Mouse (Mus musculus): ENCODE data around the gene Cep350. TPM values are rescaled to one million over a fixed set of nuclear protein-coding genes. Genes with fewer than 3 reads are reported as not detected.

Cep350 gene
- polyA plus RNA-seq, 1 experiment: 36.5 TPM

DNA sequence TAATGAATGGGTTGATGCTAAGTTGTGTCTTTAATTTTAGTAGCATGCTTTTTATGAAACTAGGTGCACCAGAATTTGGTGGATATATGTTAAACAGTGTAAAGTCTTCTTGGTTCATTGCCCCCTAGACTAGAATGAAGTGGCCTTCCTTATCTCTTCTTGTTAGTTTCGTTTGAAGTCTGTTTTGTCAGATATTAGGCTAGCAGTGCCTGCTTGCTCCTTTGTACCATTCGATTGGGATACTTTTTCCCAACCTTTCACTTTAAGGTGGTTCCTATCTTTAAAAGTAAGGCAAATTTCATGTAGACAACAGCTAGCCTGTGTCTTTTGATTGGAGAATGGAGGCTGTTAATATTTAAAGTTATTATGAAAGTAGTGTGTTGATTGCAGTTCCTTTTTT, 137.4 kb downstream of the Cep350 start:
- Histone ChIP-seq H3K27ac (ENCODE audit: insufficient read depth, low read length) (no peak overlapping the region), H3K36me3 (ENCODE audit: control insufficient read depth, insufficient read depth, low read length, poor library complexity, severe bottlenecking) (no peaks in the 10 kb centered on the region), H3K9me3 (replicated peaks; ENCODE audit: control insufficient read depth, insufficient read depth, low read length, poor library complexity, severe bottlenecking) (no peaks in the 10 kb centered on the region), H3K27me3 (ENCODE audit: control insufficient read depth, insufficient read depth, low read length, poor library complexity, severe bottlenecking) (no peaks in the 10 kb centered on the region), H3K4me3 (ENCODE audit: low read depth, low read length) (no peak overlapping the region), H3K9ac (ENCODE audit: low read depth, poor library complexity, severe bottlenecking) (no peak overlapping the region), H3K4me1 (ENCODE audit: control insufficient read depth, insufficient read depth, low read length) (no peaks in the 10 kb centered on the region)
- TF ChIP-seq CTCF (IDR thresholded peaks at IDR 0.05; ENCODE audit: low read depth, low read length): no peak
- TF ChIP-seq POLR2A (IDR thresholded peaks at IDR 0.05; ENCODE audit: insufficient read depth, low read length): no peak
- TF ChIP-seq EP300 (IDR thresholded peaks at IDR 0.05; ENCODE audit: insufficient read depth, low read depth, low read length): no peak

DNA sequence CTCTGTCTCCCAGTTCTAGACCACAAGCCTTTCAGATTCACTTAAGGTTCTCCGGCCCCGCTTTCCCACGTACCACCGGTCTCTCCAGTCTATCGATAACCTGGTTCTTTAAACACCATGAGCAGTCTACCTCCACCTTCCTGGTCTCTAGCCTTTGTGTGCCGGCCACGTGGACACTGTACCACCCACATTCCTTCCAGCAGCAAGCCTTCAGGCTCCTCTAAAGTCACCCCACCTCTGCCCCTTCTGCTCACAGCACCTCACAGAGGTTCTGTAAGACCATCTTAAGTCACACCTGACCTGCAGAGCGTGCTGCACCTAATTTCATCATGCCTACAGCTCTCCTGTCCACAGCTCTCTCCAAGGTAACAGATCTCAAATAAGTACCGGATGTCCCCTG, 139.4 kb downstream of the Cep350 start:
- Histone ChIP-seq H3K4me1 (ENCODE audit: control insufficient read depth, insufficient read depth, low read length) (no peaks in the 10 kb centered on the region), H3K9me3 (replicated peaks; ENCODE audit: control insufficient read depth, insufficient read depth, low read length, poor library complexity, severe bottlenecking) (no peaks in the 10 kb centered on the region), H3K27ac (ENCODE audit: insufficient read depth, low read length) (no peak overlapping the region), H3K4me3 (ENCODE audit: low read depth, low read length) (no peak overlapping the region), H3K9ac (ENCODE audit: low read depth, poor library complexity, severe bottlenecking) (no peak overlapping the region), H3K36me3 (ENCODE audit: control insufficient read depth, insufficient read depth, low read length, poor library complexity, severe bottlenecking) (no peaks in the 10 kb centered on the region), H3K27me3 (ENCODE audit: control insufficient read depth, insufficient read depth, low read length, poor library complexity, severe bottlenecking) (no peaks in the 10 kb centered on the region)
- TF ChIP-seq CTCF (IDR thresholded peaks at IDR 0.05; ENCODE audit: low read depth, low read length): no peak
- TF ChIP-seq EP300 (IDR thresholded peaks at IDR 0.05; ENCODE audit: insufficient read depth, low read depth, low read length): no peak
- no peak for TF ChIP-seq POLR2A (IDR thresholded peaks at IDR 0.05; ENCODE audit: insufficient read depth, low read length)

- Histone ChIP-seq H3K9ac (ENCODE audit: low read depth, poor library complexity, severe bottlenecking) (no peak overlapping the region), H3K27ac (ENCODE audit: insufficient read depth, low read length) (no peak overlapping the region), H3K9me3 (replicated peaks; ENCODE audit: control insufficient read depth, insufficient read depth, low read length, poor library complexity, severe bottlenecking) (no peaks in the 10 kb centered on the region), H3K4me3 (ENCODE audit: low read depth, low read length) (no peak overlapping the region), H3K27me3 (ENCODE audit: control insufficient read depth, insufficient read depth, low read length, poor library complexity, severe bottlenecking) (no peaks in the 10 kb centered on the region), H3K4me1 (ENCODE audit: control insufficient read depth, insufficient read depth, low read length) (no peaks in the 10 kb centered on the region), H3K36me3 (ENCODE audit: control insufficient read depth, insufficient read depth, low read length, poor library complexity, severe bottlenecking) (no peaks in the 10 kb centered on the region)
- TF ChIP-seq EP300 (IDR thresholded peaks at IDR 0.05; ENCODE audit: insufficient read depth, low read depth, low read length) (no peak), CTCF (IDR thresholded peaks at IDR 0.05; ENCODE audit: low read depth, low read length) (no peak), POLR2A (IDR thresholded peaks at IDR 0.05; ENCODE audit: insufficient read depth, low read length) (no peak)
These were observed 141.1 kb downstream of the Cep350 start for GRCm38 (mm10) chr1:155831958-155832357.

DNA sequence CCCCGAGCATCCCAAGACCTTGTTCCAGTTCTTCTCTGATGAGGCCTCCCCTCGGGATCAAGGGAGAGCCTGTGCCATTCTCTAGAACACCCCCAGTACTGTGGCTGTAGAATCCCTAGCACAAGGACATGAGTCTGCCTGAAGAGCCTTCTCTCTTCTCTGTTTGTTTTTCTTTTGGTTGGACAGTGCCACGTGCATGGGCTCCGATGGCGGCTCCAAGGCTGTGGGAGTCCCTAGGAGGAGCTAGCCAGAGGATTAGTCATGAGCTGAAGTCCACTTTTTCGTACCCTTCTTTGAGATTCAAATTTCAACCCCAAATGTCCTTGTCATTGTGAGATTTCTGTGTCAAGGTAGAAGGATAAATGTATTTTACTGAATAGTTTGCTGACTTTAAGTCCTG, 142.2 kb downstream of the Cep350 start:
- H3K27me3 ChIP-seq (ENCODE audit: control insufficient read depth, insufficient read depth, low read length, poor library complexity, severe bottlenecking): no peaks in the 10 kb centered on the region
- H3K9ac ChIP-seq (ENCODE audit: low read depth, poor library complexity, severe bottlenecking): no peak overlapping the region
- H3K4me3 ChIP-seq (ENCODE audit: low read depth, low read length): no peak overlapping the region
- no peaks in the 10 kb centered on the region for H3K36me3 ChIP-seq (ENCODE audit: control insufficient read depth, insufficient read depth, low read length, poor library complexity, severe bottlenecking)
- H3K4me1 ChIP-seq (ENCODE audit: control insufficient read depth, insufficient read depth, low read length): no peaks in the 10 kb centered on the region
- H3K9me3 ChIP-seq (replicated peaks; ENCODE audit: control insufficient read depth, insufficient read depth, low read length, poor library complexity, severe bottlenecking): no peaks in the 10 kb centered on the region
- no peak overlapping the region for H3K27ac ChIP-seq (ENCODE audit: insufficient read depth, low read length)
- no peak for TF ChIP-seq EP300 (IDR thresholded peaks at IDR 0.05; ENCODE audit: insufficient read depth, low read depth, low read length)
- no peak for TF ChIP-seq POLR2A (IDR thresholded peaks at IDR 0.05; ENCODE audit: insufficient read depth, low read length)
- no peak for TF ChIP-seq CTCF (IDR thresholded peaks at IDR 0.05; ENCODE audit: low read depth, low read length)

DNA sequence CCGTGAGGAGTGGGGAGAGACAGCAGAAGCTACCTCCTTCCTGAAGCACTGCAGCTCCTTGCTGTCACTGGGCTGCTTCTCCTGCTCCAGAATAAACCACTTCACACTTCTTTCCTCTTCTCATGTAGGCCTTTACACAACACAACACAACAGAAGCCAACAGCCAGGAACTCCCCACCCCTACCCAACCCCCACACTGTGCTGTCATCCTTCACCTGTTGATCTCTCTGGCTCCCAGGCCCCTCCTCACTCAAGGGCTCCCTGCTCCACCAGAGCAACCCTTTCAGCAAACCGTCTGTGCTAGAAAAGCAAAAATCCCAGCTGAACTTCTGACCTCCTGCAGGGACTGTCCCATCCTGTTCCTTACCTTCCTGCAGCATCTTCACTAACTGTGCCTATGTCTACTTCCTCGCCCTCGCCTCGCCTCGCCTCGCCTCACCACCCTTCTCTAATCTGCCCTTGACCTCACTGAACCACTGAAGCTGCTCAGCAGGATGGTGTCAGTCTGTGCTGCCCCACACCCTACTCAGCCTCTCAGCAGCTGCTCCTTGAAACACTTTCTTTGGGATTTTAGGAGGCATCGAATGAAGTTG, 145.3 kb downstream of the Cep350 start:
- TF ChIP-seq EP300 (IDR thresholded peaks at IDR 0.05; ENCODE audit: insufficient read depth, low read depth, low read length) (no peak), CTCF (IDR thresholded peaks at IDR 0.05; ENCODE audit: low read depth, low read length) (no peak), POLR2A (IDR thresholded peaks at IDR 0.05; ENCODE audit: insufficient read depth, low read length) (no peak)
- H3K27me3 ChIP-seq (ENCODE audit: control insufficient read depth, insufficient read depth, low read length, poor library complexity, severe bottlenecking): no peaks in the 10 kb centered on the region
- H3K4me1 ChIP-seq (ENCODE audit: control insufficient read depth, insufficient read depth, low read length): no peaks in the 10 kb centered on the region
- no peak overlapping the region for H3K9ac ChIP-seq (ENCODE audit: low read depth, poor library complexity, severe bottlenecking)
- no peak overlapping the region for H3K27ac ChIP-seq (ENCODE audit: insufficient read depth, low read length)
- no peak overlapping the region for H3K4me3 ChIP-seq (ENCODE audit: low read depth, low read length)
- H3K9me3 ChIP-seq (replicated peaks; ENCODE audit: control insufficient read depth, insufficient read depth, low read length, poor library complexity, severe bottlenecking): no peaks in the 10 kb centered on the region
- no peaks in the 10 kb centered on the region for H3K36me3 ChIP-seq (ENCODE audit: control insufficient read depth, insufficient read depth, low read length, poor library complexity, severe bottlenecking)

DNA sequence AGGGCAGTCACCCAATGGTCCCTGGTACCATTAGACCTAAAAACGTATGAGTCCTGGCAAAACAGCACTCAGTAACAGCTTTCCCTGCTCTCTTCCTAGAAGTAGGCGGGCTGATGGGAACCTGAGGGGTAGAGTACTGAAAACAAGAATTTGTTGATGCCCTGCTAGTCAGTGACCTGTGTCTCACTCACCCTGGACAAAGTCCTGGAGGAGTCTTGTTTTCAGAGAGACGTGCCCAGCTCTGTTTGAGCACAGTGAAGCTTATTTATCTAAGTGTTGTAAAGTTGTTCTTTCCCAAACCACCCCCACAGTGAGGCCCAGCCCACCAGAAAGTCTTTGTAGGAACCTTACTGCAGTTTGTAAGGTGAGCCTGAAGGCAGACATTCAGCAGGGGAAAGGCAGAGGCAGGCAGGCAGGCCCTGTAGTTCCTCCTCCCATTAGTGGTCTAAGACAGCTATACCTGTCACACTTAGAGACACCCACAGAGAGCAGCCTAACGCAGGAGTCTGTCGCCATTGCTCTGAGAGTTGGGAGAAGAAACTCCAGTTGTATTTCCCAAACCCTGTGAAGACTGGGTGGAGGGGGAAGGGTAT, 146.2 kb downstream of the Cep350 start:
- Histone ChIP-seq H3K36me3 (ENCODE audit: control insufficient read depth, insufficient read depth, low read length, poor library complexity, severe bottlenecking) (no peaks in the 10 kb centered on the region), H3K4me3 (ENCODE audit: low read depth, low read length) (no peak overlapping the region), H3K9ac (ENCODE audit: low read depth, poor library complexity, severe bottlenecking) (no peak overlapping the region), H3K27ac (ENCODE audit: insufficient read depth, low read length) (no peak overlapping the region), H3K27me3 (ENCODE audit: control insufficient read depth, insufficient read depth, low read length, poor library complexity, severe bottlenecking) (no peaks in the 10 kb centered on the region), H3K9me3 (replicated peaks; ENCODE audit: control insufficient read depth, insufficient read depth, low read length, poor library complexity, severe bottlenecking) (no peaks in the 10 kb centered on the region), H3K4me1 (ENCODE audit: control insufficient read depth, insufficient read depth, low read length) (no peaks in the 10 kb centered on the region)
- TF ChIP-seq CTCF (IDR thresholded peaks at IDR 0.05; ENCODE audit: low read depth, low read length): no peak
- TF ChIP-seq EP300 (IDR thresholded peaks at IDR 0.05; ENCODE audit: insufficient read depth, low read depth, low read length): no peak
- TF ChIP-seq POLR2A (IDR thresholded peaks at IDR 0.05; ENCODE audit: insufficient read depth, low read length): no peak

Measured in ES-Bruce4 (cell line).